Mouse (Mus musculus): ENCODE data around the gene Tenm3. TPM values are rescaled to one million over a fixed set of nuclear protein-coding genes. Genes with fewer than 3 reads are reported as not detected.

The Tenm3 gene
- polyA plus RNA-seq, 1 experiment from 2014 or later = 65.3 TPM

- WGBS = 62% methylated on average over 23 of the region's 23 CpGs
- no peak overlapping the region for H3K4me3 ChIP-seq
- peaks cover 14% of the 10 kb centered on the region; the same call in 1 of the 2 replicates for H3K4me1 ChIP-seq
- H3K9me3 ChIP-seq = no peaks in the 10 kb centered on the region
- no peak for ATAC-seq (ENCODE audit: insufficient number of reproducible peaks, insufficient read depth, low FRiP score, low TSS enrichment)
- H3K4me2 ChIP-seq (replicated peaks) = peak overlapping the region; percentile 13; the same call in 1 of the 2 replicates
- no peak overlapping the region for H3K27ac ChIP-seq
- H3K27me3 ChIP-seq = no peaks in the 10 kb centered on the region
- H3K9ac ChIP-seq = no peak overlapping the region
- H3K36me3 ChIP-seq = no peaks in the 10 kb centered on the region
Observed at GRCm38 (mm10) chr8:48740147-48740881, 103.4 kb downstream of the Tenm3 start.

- Histone ChIP-seq H3K27ac (no peak overlapping the region), H3K27me3 (no peaks in the 10 kb centered on the region), H3K4me3 (no peak overlapping the region), H3K9ac (no peak overlapping the region), H3K9me3 (no peaks in the 10 kb centered on the region), H3K36me3 (no peaks in the 10 kb centered on the region), H3K4me2 (replicated peaks) (no peak overlapping the region), H3K4me1 (no peaks in the 10 kb centered on the region; the same call in 1 of the 2 replicates)
- ATAC-seq (ENCODE audit: insufficient number of reproducible peaks, insufficient read depth, low FRiP score, low TSS enrichment) = no peak
- WGBS = 74% methylated on average over 10 of the region's 10 CpGs
Observed at GRCm38 (mm10) chr8:48733731-48734130, 110.0 kb downstream of the Tenm3 start.

GRCm38 (mm10) chr8:48733057-48733456, 110.7 kb downstream of the Tenm3 start:
- Histone ChIP-seq H3K36me3 (no peaks in the 10 kb centered on the region), H3K27ac (no peak overlapping the region), H3K9me3 (no peaks in the 10 kb centered on the region), H3K9ac (no peak overlapping the region), H3K4me3 (no peak overlapping the region), H3K4me2 (replicated peaks) (no peak overlapping the region), H3K27me3 (no peaks in the 10 kb centered on the region), H3K4me1 (no peaks in the 10 kb centered on the region; the same call in 1 of the 2 replicates)
- 69% methylated on average over 4 of the region's 4 CpGs for WGBS
- ATAC-seq (ENCODE audit: insufficient number of reproducible peaks, insufficient read depth, low FRiP score, low TSS enrichment) = no peak

GRCm38 (mm10) chr8:48730701-48731100, 113.0 kb downstream of the Tenm3 start:
- 77% methylated on average over 6 of the region's 6 CpGs for WGBS
- ATAC-seq (ENCODE audit: insufficient number of reproducible peaks, insufficient read depth, low FRiP score, low TSS enrichment) = no peak

GRCm38 (mm10) chr8:48728833-48729690, 114.7 kb downstream of the Tenm3 start:
- no peak for ATAC-seq (ENCODE audit: insufficient number of reproducible peaks, insufficient read depth, low FRiP score, low TSS enrichment)
- Histone ChIP-seq H3K27me3 (no peaks in the 10 kb centered on the region), H3K27ac (no peak overlapping the region), H3K4me1 (peaks cover 7% of the 10 kb centered on the region), H3K4me3 (no peak overlapping the region), H3K4me2 (replicated peaks) (no peak overlapping the region), H3K36me3 (no peaks in the 10 kb centered on the region), H3K9me3 (no peaks in the 10 kb centered on the region), H3K9ac (no peak overlapping the region)
- 67% methylated on average over 21 of the region's 21 CpGs for whole genome bisulfite sequencing

More at GRCm38 (mm10) chr8:48730701-48731100, 113.0 kb downstream of the Tenm3 start:
- Histone ChIP-seq H3K4me1 (no peaks in the 10 kb centered on the region; the same call in 1 of the 2 replicates), H3K9ac (no peak overlapping the region), H3K4me2 (replicated peaks) (no peak overlapping the region), H3K36me3 (no peaks in the 10 kb centered on the region), H3K27me3 (no peaks in the 10 kb centered on the region), H3K9me3 (no peaks in the 10 kb centered on the region), H3K4me3 (no peak overlapping the region), H3K27ac (no peak overlapping the region)

GRCm38 (mm10) chr8:48728006-48728405, 115.7 kb downstream of the Tenm3 start:
- no peaks in the 10 kb centered on the region for H3K27me3 ChIP-seq
- H3K4me2 ChIP-seq (replicated peaks) = no peak overlapping the region
- 95% methylated on average over 6 of the region's 6 CpGs for WGBS
- no peak for ATAC-seq (ENCODE audit: insufficient number of reproducible peaks, insufficient read depth, low FRiP score, low TSS enrichment)
- no peaks in the 10 kb centered on the region for H3K9me3 ChIP-seq
- H3K4me1 ChIP-seq = peaks cover 8% of the 10 kb centered on the region
- no peak overlapping the region for H3K27ac ChIP-seq
- H3K36me3 ChIP-seq = no peaks in the 10 kb centered on the region
- no peak overlapping the region for H3K4me3 ChIP-seq
- no peak overlapping the region for H3K9ac ChIP-seq

GRCm38 (mm10) chr8:48722744-48723143, 121.0 kb downstream of the Tenm3 start:
- H3K9me3 ChIP-seq = no peaks in the 10 kb centered on the region
- H3K27ac ChIP-seq = no peak overlapping the region
- H3K27me3 ChIP-seq = no peaks in the 10 kb centered on the region
- H3K9ac ChIP-seq = no peak overlapping the region
- H3K36me3 ChIP-seq = no peaks in the 10 kb centered on the region
- ATAC-seq (ENCODE audit: insufficient number of reproducible peaks, insufficient read depth, low FRiP score, low TSS enrichment) = no peak
- 46% methylated on average over 14 of the region's 14 CpGs for WGBS
- peaks cover 12% of the 10 kb centered on the region for H3K4me1 ChIP-seq
- H3K4me2 ChIP-seq (replicated peaks) = no peak overlapping the region
- no peak overlapping the region for H3K4me3 ChIP-seq

- Histone ChIP-seq H3K4me1 (peaks cover 12% of the 10 kb centered on the region), H3K27me3 (no peaks in the 10 kb centered on the region), H3K36me3 (no peaks in the 10 kb centered on the region), H3K9me3 (no peaks in the 10 kb centered on the region), H3K9ac (no peak overlapping the region), H3K4me2 (replicated peaks) (no peak overlapping the region), H3K4me3 (no peak overlapping the region), H3K27ac (no peak overlapping the region)
- WGBS = 85% methylated on average over 7 of the region's 7 CpGs
- no peak for ATAC-seq (ENCODE audit: insufficient number of reproducible peaks, insufficient read depth, low FRiP score, low TSS enrichment)
Observed at GRCm38 (mm10) chr8:48722318-48722717, 121.4 kb downstream of the Tenm3 start.

GRCm38 (mm10) chr8:48721376-48721775, 122.4 kb downstream of the Tenm3 start:
- Histone ChIP-seq H3K9ac (no peak overlapping the region), H3K9me3 (no peaks in the 10 kb centered on the region), H3K4me1 (peaks cover 12% of the 10 kb centered on the region), H3K27me3 (no peaks in the 10 kb centered on the region), H3K27ac (no peak overlapping the region), H3K4me2 (replicated peaks) (no peak overlapping the region), H3K36me3 (no peaks in the 10 kb centered on the region), H3K4me3 (no peak overlapping the region)
- 94% methylated on average over 12 of the region's 12 CpGs for WGBS
- no peak for ATAC-seq (ENCODE audit: insufficient number of reproducible peaks, insufficient read depth, low FRiP score, low TSS enrichment)

- Histone ChIP-seq H3K4me2 (replicated peaks) (no peak overlapping the region), H3K27me3 (no peaks in the 10 kb centered on the region), H3K27ac (no peak overlapping the region), H3K4me3 (no peak overlapping the region), H3K4me1 (no peaks in the 10 kb centered on the region), H3K36me3 (no peaks in the 10 kb centered on the region), H3K9me3 (no peaks in the 10 kb centered on the region), H3K9ac (no peak overlapping the region)
- ATAC-seq (ENCODE audit: insufficient number of reproducible peaks, insufficient read depth, low FRiP score, low TSS enrichment) = no peak
- 79% methylated on average over 9 of the region's 9 CpGs for WGBS
Observed at GRCm38 (mm10) chr8:48715616-48716015, 128.1 kb downstream of the Tenm3 start.

GRCm38 (mm10) chr8:48706666-48707065, 137.1 kb downstream of the Tenm3 start:
- H3K4me1 ChIP-seq = no peaks in the 10 kb centered on the region
- 0 out of 2 replicates have a peak overlapping the region, but pooled peaks have one; percentile 17 for H3K27ac ChIP-seq
- no peaks in the 10 kb centered on the region for H3K36me3 ChIP-seq
- 70% methylated on average over 6 of the region's 6 CpGs for WGBS
- no peak for ATAC-seq (ENCODE audit: insufficient number of reproducible peaks, insufficient read depth, low FRiP score, low TSS enrichment)
- H3K27me3 ChIP-seq = no peaks in the 10 kb centered on the region
- no peak overlapping the region for H3K9ac ChIP-seq
- H3K4me3 ChIP-seq = no peak overlapping the region
- no peak overlapping the region for H3K4me2 ChIP-seq (replicated peaks)
- peaks cover 6% of the 10 kb centered on the region; the same call in 1 of the 2 replicates for H3K9me3 ChIP-seq
